Mouse (Mus musculus) urinary bladder, adult 2 months (tissue): ENCODE results near the gene Kif23. TPM values are rescaled to one million over a fixed set of nuclear protein-coding genes. Genes with fewer than 3 reads are reported as not detected.
A peak's percentile ranks its signal among the peaks of the same experiment; 100 is the strongest.

ENCODE experiments used
- DNase-seq: peaks from one replicate; pipeline ENCODE4 v3.0.0; 2022; ENCODE audit warnings: low spot score
- polyA plus RNA-seq: library from polyadenylated mRNA; depleted of rRNA; stranded (reverse); fragments of >200 nt; gene quantifications from 2 replicates; pipeline ENCODE4 v1.2.3, GENCODE M21; 2012

The Kif23 gene
- polyA plus RNA-seq, 1 experiment, result 12.8 TPM

DNA sequence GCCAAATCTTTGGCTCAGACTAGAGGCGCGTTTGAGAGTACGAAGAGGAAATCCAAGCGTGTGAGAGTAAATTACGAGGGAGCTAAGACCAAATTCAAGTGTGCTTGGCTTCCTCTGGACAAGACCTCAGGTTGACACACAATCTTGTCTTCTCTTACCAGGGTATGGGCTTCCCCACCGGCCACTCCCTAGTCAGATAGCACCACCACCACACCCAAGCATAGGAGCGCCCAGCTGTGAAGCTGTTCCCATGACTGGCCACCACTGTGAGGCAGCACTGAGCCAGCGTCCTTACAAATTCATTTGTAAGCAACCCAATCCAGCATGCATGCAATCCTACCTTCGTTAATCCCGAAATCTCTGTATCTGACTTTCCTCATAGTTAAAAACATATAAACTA is 39.7 kb downstream of the Kif23 start:
- DNase-seq, result no peak

GRCm38 (mm10) chr9:61905576-61905975 is 41.0 kb downstream of the Kif23 start:
- DNase-seq, result no peak

DNA sequence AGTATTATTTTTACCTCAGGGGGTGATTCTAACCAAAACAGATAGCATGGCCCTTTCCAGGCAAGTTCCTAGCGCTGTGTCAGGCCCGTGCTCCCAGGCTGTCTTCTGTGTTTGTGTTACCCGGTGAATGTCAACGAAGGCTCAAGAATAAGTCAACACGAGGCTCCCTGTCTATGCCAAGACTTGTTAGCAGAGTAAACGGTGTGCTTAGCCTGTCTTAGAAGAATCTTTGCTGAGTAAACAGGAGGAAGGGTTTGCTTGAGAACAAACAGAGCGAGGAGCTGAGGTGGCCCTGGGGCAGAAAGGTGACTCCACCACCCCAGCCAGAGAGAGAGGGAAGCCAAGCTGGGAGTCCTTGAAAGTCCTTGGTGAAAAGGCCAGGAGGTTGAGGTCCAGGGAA is 42.4 kb downstream of the Kif23 start:
- no peak for DNase-seq

DNA sequence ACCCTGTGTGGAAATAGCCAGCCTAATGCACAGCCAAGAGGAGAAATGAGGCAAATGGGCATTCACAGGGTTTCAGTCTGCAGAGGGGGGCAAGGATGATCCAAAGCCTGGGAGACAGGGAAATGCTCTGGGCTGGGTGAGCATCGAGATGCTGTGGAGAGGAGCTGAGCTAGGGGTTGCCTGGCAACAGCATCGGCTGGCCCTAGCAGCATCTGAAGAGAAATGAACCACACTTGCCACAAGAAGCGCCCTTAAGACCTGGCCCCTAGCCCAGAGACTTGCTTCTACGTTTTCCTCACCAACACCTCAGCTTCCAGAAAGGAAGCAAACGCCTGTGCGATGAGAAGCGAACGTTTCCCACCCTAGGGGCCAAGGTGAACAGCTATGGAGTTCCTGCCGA is 44.1 kb downstream of the Kif23 start:
- DNase-seq, result no peak

- no peak for DNase-seq
Observed at GRCm38 (mm10) chr9:61901574-61901973, 45.0 kb downstream of the Kif23 start.

DNA sequence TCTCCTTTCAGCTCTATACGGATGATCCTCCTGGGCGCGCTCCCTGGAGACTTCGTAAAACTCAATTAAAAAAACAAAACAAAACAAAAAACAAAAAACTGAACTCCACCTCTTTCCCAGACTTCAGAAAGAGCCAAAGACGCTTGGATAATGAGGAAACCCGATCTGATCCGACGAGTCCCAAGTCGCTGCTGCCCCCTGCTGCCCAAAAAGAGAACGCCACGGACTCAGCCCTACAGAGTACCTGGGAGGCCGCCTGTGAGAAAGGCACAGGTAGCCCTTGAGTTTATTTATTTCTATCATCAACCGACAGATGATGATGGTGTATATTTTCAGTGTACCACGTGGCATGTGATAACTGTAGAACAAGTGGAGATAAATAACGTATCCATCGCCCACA is 46.8 kb downstream of the Kif23 start:
- DNase-seq, result peak; percentile 66

DNA sequence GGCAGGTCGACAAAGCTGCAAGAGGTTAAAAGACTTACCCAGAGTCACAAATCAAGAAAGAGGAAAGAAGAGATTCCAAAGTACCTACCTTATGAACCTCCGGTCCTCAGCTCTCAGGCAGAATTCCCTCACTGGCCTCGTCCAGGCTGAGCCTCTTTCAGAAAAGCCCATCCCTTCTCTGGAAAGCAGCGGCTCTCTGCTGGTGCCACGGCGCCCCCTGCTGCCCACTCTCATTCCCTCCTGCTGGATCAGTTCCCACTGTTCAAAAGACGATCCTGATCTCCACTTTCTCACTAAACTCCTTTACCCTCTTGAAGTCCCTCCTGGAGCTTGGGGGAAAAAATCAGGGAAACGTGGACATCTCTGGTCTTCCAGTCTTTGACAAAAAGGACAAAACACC is 48.2 kb downstream of the Kif23 start:
- DNase-seq, result peak; percentile 66

DNA sequence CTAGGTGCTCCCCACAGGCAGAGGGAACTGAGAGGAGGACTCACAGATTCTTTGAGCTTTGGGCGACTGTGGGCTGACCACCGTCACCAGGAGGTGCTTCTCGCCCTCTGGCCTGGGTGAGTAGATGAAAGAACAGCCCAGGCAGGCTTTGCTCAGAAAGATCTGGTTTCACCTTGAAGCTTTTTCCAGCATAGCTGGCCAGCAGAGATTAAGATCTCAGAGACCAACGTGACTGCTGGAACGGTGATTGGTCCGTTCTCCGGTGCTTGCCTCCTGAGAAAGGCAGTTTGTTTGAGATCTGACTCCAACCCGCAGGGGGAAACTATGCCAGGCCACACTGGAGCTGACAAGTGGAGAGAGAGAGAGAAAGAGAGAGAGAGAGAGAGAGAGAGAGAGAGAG is 51.6 kb downstream of the Kif23 start:
- DNase-seq, result no peak

DNA sequence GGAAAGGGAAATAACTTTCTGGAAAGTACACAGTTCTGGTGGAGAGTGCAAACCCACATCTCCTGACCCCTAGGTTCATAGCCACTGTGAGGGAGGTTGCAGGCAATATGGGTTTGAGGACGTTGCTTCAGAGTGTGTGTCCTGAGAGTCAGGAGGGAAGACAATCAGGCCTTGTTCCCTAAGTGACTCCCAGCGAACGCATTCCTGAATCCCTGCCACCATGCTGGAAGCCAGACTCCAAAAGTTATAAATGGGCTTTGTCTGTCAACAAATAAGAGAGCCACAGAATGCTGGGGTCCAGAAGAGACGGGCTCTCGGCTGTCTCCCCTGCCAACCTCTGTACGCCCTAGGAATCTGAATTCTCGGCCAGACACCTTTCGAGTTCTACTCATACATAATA is 56.7 kb downstream of the Kif23 start:
- DNase-seq, result no peak

GRCm38 (mm10) chr9:61887661-61888379 is 58.8 kb downstream of the Kif23 start:
- DNase-seq, result no peak

- DNase-seq, result no peak
Observed at GRCm38 (mm10) chr9:61885964-61886363, 60.6 kb downstream of the Kif23 start.

GRCm38 (mm10) chr9:61884936-61885335 is 61.6 kb downstream of the Kif23 start:
- DNase-seq, result no peak

- DNase-seq, result no peak
Observed at GRCm38 (mm10) chr9:61884375-61884774, 62.2 kb downstream of the Kif23 start.

DNA sequence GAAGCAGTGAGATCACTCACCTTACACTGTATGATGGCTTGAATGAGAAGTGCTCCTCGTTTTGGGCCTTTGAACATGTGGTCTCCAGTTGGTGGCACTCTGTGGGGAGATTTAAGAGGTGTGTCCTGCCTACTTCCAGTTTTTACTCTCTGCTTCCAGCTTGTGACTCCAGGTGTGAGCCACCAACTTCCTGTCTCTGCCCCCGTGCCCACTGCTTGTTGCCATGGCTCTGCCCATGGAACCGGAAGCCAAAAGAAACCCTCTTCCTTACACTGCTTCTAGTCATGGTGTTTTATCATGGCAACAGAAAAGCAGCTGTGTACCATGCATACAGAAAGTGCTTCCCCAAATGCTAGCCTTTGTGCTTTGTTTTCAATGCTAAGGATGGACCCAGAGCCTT is 64.4 kb downstream of the Kif23 start:
- no peak for DNase-seq

DNA sequence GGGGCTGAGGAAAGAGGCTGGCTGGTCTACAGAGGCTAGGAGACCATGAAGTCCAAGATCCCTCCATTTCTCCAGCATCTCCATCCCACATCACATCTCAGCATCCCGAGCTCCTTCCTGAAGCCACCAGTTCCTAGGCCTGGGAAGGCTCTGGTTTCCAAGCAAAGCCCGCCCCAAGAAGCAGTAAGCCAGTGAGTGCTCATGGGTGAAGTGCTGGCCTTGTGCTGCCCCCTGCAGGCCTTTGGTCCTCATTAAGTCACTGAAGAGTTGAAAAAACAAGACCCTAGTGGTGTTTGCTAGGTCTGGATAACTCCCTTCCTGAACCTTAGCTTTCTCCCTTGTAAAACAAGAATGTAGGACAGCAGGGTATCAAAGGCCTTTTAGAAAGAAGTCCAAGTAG is 67.7 kb downstream of the Kif23 start:
- DNase-seq, result no peak

DNA sequence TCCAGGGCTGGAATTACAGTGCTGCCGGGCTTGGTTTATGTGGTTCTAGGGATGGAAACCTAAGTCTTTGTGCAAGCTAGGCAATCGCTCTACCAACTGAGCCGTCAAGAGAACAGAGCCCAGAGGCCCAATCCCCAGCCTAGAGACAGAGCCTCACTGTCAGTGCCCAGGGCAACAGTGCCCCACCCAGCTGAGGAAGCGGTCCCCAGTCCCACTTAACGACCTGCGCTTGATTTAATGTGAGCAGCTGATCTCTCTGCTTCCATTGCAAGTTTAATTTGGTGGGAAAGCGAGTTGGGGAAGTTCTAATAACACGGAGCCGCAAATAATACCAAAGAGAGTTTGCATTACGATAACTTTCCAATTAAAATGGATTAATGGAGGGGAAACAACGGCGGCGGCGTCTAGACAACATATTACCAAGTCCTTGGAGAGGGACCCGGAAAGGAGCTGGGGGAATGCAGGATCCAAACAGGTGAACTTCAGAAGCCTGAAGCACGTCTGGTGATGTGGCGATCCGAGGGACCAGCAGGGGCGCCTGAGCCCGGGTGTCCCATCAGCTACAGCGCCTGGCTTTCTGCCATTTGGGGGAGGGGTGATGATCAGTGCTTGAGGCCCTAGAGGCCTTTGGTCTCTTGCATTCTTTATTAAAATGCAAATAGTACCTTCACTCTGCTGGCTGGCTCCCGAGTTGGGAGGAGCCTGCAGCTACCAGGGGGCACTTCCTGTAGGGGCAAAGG is 69.0 kb downstream of the Kif23 start:
- no peak for DNase-seq

DNA sequence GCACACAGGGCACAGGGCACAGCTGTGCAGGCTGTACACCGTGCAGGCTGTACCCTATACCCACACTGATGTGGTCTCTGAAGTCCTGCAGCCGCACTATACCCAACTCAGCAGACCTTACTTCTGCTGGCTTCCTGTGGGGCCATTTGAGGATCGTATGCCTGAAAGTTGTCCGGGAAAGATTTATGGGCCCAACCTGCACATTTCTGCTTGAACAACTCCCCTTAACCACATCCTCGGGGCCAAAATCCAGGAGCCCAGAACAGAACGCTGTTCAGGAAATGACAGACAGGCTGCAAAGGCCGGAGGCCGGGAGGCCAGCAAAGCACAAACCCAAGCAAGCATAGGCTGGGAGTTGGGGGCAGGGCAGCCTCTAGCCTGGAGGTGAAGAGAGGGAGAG is 73.2 kb downstream of the Kif23 start:
- DNase-seq, result no peak

- DNase-seq, result no peak
Observed at GRCm38 (mm10) chr9:61872246-61872941, 74.2 kb downstream of the Kif23 start.

DNA sequence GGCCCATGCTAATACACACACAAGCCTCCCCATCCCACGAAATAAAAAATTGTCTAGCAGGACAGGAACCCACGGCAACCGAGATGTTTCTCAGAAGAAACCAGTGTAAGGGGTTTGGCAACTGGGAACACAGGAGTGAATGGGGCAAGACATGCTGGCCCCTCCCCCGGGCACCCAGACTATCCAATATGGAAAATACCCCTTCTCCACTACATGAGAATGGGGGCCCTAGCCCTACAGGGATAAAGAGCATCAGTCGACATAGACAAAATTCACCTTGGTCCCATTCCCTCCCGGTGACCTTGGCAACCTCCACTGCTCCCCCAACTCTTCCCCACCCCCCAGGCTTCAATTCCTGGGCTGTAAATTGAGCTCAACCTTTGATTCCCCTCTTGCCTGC is 74.7 kb downstream of the Kif23 start:
- no peak for DNase-seq

GRCm38 (mm10) chr9:61867659-61868058 is 78.9 kb downstream of the Kif23 start:
- no peak for DNase-seq
